Mouse (Mus musculus) embryo, embryonic 10 days (tissue): ENCODE measurements around the gene 3100002H09Rik.

Source experiments
- DNase-seq: peaks from one replicate; pipeline ENCODE4 v3.0.0-alpha.2; 2015; ENCODE audit warnings: low spot score

3100002H09Rik gene

DNA sequence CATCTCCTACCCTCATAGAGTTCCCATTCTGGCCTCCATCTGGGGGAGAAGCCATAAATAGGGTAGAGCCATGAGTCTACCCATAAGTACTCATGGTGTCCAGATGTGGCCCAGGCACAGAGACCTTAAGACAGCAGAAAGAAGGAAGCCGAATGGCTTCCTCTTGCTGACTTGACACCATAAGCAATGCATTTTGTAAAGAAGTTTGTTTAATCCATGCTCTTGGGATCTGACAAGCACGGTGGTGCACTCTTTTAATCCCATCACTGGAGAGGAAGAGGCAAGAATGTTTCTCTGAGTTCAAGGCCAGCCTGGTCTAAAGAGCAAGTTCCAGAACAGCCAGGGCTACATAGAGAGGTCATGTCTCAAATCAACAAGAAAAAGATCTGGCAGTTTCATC is at the start of gene 3100002H09Rik:
Gene 3100002H09Rik, minus strand, starts transcription at position 101 of the 400 bp plus-strand sequence.
- DNase-seq: no peak

DNA sequence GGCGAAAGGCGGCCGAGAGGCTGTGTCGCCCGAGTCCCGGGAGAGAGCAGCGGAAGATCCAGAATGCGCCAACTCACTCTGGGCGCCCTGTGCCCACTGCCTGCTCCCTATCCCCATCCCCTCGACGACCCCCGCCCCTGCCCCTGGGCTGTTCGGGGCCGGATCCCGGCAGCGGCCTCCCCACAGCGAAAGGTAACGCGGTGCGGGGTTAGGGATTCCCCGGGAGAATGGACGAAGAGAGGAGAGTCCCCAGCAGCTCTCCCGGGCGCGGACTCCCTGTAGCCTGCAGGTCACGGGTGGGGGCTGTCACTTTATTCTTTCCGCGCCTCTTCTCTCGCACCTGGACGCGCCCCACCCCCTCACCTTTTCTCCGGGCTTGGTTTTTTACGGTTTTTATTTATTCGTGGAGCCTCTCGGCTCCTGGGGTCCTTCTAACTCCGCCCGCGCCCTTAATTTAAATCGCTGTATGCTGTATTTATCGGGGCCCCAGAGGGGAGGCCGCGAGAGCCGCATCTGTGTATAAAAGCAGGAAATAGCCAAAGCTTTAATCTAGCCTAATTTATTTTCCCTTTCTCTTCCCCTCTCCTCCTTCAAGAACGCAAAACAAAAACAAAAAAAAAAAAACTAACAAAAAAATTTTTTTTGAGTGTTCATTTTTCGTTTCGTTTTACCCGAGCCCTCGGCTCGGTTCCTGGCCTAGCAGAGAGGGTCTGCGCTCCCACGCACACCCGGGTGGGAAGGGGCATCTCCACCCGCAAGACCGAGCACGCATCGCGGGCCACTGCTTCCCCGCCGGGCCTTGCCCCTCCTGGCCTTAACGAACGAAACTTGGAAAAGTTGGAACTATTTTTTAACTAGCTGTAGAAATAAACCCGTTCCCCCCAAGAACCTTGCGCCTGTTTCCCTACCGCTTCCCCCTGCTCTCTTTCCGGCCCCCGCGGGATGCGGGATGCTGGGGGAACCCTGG is 48.9 kb upstream of the 3100002H09Rik start:
- DNase-seq: no peak

DNA sequence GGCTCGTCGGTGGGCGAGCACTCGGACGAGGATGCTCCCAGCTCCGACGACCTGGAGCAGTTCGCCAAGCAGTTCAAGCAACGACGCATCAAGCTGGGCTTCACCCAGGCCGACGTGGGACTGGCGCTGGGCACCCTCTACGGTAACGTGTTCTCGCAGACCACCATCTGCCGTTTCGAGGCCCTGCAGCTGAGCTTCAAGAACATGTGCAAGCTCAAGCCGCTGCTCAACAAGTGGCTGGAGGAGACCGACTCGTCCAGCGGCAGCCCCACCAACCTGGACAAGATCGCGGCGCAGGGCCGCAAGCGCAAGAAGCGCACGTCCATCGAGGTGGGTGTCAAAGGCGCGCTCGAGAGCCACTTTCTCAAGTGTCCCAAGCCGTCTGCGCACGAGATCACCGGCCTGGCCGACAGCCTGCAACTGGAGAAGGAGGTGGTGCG is 47.8 kb upstream of the 3100002H09Rik start:
- peak; percentile 67 for DNase-seq

DNA sequence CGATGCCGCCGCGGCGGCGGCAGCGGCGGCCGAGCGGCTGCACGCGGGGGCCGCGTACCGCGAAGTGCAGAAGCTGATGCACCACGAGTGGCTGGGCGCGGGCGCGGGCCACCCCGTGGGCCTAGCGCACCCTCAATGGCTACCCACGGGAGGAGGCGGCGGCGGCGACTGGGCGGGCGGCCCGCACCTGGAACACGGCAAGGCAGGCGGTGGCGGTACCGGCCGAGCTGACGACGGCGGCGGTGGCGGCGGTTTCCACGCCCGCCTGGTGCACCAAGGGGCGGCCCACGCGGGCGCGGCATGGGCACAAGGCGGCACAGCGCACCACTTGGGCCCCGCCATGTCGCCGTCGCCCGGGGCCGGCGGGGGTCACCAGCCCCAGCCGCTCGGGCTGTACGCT is 47.2 kb upstream of the 3100002H09Rik start:
- no peak for DNase-seq

DNA sequence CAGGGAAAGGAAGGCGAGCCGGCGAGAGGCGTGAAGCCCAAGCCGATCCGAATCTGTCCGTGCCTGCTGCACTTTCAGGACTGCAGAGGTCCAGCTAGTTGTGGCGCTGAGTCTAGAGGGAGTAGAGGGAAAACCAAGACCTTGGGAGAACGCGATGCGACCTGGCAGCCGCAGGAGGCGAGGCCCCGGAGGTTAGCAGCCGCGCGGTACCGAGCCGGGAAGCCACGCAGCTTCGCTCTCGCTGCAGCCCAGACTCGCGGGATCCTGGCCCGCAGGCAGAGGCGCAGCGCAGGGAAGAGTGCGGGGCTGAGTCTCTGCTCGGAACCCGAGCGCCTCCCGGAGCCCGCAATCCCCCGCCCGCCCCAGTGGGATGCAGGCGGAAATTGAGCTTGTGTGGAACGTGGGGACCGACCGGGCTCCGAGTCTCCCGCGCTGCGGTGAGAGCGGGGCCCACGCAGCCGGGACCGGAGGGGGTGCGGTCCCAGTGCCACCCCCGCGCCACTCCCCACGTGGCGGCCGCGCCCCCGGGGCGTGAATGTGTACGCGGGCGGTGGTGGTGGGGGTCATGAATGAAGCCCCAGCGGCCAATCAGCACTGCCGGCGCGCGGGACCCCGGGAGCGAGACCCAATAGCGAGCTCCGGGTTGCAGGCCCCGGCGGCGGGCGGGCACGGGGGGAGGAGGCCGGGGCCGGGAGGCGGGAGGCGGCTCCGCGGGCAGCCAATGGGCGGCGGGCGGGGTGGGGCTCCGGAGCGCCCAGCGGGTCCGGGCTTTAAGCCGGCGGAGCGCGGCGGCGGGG is 46.4 kb upstream of the 3100002H09Rik start:
- peak; percentile 88 for DNase-seq

DNA sequence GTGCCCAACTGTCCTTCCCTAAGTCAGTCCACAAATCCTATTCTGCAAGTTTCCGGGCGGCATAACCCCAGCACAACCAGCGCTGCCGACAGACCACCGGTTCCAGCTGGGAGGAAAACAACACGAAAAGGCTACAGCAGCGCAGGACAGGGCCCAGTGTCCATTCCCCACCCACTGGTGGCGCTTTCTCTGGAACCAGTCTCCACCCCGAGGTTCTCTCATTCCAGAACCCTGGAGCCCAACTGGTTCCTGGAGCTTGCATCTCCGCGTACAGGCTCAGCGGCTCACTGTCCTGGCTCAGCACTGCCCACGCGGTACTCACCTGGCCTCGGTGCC is 45.9 kb upstream of the 3100002H09Rik start, which contains the start of gene Pou3f1:
Gene Pou3f1, plus strand, starts transcription at position 290 of the 336 bp plus-strand sequence.
- no peak for DNase-seq

DNA sequence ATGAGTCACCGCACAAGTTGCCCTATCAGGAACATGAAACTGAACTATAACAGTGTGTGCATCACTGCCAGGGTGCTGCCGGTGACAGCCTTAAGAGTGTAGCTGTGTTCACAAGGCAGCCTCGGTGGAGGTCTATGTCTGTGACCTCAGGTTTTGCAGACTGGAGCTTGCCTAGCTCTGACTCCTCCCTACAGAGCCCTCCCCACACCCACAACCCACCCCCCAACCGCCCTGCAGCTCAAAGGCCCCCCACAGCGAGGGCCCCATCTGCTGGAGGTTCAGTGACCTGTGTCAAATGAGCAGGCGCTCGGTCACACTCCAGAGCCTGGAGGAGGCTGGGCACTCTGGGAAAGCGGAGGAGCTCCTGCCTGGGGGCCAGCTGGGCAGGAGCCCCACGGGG is 42.3 kb upstream of the 3100002H09Rik start:
- peak; percentile 81 for DNase-seq

DNA sequence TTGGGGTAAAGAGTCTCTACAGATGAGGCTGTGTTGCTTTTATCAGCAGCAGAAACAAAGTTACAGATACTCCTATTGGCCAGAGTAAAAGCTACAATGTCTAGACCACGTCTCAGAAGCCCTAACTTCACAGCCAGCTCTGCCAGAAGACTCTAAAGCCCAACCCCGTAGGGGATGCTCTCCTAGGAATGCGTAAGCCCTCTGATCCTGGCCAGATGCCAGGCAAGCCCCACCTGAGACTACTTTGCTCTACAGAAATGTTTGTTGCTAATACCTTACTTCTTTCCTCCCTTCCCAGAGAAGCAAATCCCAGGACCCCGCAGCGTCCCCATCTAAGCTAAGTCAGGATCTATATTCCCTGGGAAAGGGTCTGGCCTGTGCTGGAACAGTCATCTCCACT is 37.3 kb upstream of the 3100002H09Rik start:
- no peak for DNase-seq

DNA sequence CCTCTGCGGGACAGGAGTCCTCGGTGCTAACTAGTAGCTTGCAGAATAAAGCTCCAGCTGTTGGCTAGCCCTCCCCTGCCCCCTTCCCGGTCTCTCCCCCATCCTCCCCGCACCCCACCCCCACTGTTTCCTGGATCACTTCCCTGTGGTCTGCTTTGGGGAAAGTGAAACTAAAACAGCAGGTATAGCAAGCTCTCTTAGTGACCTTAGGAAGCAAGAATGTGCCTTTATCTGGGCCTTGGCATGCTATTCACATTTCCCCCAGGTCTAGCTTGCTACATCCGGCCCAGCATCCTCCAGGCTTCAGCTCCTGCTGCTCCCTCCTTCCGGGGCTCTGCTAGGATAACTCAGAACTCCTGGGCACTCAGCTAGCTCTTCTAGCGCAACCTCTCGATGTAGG is 36.0 kb upstream of the 3100002H09Rik start:
- DNase-seq: no peak

DNA sequence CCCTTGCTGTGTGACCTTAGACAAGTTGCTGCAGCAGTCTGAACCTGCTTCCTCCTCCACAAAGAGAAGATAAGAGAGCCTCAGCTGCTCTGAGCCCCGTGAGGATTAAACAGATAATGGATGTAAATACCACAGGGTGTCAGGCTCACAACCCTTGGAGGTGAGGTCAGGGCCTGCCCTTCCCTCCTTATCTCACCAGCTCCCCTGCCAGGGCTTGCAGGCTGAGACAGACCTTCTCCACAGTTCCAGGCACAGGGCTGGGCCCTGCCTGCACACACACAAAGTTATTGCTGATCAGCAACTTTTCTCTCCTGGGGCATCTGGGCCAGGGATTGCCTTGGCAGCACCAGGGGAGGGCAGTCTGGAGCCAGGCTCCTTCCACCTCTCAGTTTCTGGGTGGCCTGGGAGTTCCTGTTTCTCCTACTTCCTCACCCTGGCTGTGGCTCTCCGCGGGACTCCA is 34.4 kb upstream of the 3100002H09Rik start:
- DNase-seq: no peak

DNA sequence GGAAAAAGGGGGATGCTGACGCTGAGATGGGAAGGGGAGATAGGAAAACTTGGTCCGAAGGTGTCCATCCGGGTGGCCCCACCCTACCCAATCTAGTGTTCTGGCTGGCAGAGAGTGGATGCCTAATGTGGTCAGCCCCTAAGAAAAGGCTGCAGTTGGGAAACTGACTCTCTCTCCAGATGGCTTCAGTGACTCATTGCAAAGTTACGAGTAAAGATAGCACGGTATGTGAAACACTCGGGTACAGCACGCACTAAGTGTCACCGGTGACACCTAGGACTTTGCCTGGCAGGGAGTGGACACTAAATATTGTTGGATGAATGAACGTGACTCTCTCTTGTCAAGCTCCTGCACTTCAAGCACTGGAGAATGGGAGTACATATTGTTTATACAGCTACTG is 33.3 kb upstream of the 3100002H09Rik start:
- no peak for DNase-seq

DNA sequence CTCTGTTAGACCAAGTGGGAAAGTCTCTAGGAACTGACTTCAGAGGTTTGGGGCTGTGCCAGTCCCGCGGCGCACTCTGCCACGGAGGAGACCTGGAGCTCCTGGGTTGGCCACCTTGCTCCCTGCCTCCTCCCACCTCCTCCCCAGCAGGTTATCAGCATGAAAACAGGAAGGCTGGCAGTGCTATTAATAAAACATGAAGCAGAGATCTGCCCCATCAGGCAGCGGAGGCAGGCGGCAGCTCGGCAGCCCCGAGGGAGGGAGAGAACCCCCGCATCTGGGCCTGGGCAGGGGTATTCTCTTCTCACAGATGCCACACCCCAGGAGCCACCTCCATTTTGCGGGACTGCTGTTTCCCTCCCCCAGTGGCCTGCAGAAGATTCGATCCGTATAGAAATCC is 29.1 kb upstream of the 3100002H09Rik start:
- DNase-seq: no peak

DNA sequence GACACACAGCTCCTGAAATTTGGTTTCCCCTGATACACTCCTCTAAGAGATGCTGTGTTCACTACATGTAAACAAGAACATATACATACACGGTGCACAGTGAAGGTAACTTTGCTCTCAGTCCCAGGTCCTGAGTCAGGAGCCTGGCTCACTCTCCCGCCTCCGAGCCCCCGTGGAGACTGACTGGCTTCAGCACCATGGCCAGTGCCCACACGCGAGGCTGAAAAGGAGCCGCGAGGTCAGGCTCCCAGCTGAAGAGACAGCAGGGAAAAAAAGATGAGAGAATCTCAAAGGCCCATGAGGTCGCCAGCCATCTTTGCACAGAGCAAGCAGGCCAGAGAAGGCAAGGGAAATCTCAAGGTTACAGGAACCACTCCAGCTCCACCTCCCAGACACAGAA is 22.7 kb upstream of the 3100002H09Rik start:
- DNase-seq: peak; percentile 81

DNA sequence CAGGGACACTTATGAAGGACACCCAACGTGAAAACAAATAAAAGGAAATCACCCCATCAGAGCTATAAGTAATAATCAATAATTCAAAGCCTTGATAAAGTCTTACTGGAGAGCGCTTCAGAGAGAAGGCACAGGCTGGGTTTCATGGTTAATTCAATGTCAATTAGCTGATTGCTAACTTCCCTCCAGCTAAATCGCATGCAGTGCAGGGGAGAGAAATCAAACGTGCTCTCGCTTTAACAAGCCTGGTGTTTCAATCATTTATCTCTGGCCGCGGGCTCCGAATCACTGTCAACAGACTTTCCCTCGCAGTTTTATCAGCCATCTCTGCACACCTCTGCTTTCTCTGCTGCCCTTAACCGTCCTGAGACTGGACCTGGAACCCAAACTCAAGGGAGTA is 22.3 kb upstream of the 3100002H09Rik start:
- DNase-seq: no peak

DNA sequence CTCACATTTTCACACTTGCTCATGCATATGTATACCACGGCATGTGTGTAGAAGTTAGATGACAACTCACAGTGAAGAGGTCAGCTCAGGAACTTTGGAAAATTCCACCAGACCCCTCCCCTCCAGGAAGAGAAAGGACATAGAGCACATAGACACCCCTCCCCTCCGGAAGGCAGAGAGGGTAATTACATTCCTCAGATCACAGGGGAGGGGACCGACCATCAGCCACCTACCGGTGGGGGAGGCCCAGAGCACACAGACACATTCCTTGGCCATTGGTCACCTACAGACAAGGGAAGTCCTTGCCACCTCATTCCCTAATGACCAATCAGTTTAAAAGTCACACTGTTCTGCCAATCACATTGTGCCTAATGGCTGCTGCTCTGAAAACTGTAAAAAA is 20.9 kb upstream of the 3100002H09Rik start:
- DNase-seq: no peak

DNA sequence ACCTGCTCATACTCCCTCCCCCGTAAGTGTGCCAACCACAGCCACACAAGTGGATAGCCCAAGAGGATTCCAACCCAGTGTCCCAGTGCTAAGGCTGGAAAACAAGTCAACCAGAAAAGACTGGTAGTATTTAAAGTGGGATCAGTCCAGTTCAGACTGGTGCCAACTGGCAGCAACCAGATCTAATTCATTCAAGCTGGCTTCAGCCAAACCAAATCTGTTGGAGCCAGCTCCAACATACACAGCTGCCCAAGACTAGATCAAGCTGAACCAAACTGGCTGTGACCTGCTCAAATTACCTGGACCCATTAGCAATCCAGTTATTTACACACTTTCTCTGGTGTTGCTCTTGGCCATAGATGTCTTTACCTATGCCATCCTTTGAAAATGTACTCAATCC is 16.2 kb upstream of the 3100002H09Rik start:
- DNase-seq: no peak

DNA sequence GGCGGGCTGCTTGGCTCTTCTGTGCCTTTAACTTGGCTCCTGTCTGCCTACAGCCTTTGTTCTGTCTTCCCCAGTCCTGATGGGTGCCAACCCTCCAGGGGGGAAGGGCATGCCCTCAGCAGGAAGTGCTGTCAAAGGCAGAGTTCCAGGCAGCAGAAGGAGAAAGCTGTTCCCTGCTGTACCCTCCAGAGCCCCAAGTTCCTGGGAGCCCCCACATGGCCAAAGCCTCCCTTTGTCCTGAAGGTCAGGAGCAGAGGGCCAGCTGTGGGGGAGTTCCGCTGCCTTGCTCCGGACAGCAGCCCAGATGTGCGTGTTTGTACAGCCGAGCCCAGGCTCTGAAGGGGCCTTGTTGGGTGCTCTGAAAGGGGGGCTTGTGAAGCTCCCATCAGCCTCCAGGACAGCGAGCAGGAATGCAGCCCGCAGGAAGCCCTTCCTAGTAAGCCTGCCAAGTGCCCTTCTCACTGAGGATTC is 13.5 kb upstream of the 3100002H09Rik start:
- DNase-seq: no peak

DNA sequence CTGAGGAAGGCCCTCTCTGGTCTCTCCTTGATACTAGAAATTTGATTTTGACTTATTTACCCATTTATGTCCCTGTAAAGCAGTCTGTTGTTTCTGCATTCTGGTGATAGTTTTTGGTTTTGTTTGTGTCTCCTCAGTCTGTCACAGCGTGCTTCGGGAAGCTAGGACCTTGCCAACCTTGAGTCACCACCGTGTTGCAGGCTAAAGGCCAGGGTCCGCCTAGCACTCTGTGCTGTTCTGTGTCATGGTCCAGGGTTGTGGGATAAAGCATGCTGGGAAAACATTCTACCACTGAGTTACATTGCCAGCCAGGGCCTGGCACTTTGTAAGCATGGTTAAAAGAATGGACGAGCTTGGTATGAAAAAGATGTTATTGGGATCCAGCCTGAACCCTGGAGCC is 12.0 kb upstream of the 3100002H09Rik start:
- no peak for DNase-seq

DNA sequence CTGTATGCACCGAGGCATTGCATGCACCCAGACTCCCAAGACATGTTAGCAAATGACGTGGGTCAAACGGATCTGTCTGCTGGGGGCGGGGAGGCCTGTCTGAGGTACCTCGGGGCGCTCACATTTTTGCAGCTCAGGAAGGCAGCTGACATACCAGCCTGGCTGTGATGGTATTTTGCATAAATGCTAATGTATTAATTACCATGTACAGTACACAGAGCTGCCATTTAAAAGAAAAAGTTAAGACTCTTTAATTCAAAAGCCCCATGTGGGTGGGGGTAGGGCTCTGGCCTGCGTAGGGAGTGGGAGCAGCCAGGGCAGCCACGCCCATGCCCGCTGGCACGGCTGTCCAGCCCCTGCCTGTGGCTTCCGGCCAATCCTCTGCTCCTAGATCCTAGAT is 10.8 kb upstream of the 3100002H09Rik start:
- DNase-seq: no peak

DNA sequence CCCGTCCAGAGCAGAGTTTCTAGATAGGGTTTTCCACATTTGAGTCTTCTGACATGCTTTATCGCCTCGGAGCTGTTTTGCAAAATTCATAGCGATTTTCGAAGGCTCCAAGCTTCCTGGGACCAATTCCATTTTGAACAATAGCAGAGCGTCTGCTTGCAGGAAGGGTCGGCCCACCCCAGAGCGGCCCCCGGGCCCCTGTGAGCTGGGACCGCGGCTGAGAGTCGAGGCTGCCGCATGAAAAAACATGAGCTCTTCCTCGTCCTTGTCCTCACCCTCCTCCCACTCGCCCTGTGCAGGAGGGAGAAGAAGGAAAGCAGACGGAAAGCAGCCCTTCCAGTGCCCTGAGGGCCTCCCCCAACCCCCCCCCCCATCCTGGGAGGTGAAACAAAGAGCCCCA is 8.0 kb upstream of the 3100002H09Rik start:
- DNase-seq: peak; percentile 14

DNA sequence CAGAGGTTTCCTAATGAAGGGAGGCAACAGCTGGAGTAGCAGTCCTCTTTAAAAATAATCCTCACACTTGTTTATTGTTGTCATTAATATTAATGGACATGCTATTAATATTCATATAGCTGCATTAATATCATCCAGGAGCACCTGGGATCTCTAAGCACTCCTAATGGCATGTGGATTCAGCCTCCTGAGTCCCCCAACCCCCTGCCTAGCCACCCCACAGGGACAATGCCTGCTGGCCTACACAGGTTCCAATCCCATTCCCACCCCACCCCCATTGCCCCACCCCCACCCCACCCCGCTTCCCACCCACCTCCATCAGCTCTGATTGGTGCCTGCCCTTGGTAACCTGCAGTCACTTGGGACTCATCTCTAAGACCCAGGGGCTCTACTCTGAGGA is 6.0 kb upstream of the 3100002H09Rik start:
- no peak for DNase-seq

DNA sequence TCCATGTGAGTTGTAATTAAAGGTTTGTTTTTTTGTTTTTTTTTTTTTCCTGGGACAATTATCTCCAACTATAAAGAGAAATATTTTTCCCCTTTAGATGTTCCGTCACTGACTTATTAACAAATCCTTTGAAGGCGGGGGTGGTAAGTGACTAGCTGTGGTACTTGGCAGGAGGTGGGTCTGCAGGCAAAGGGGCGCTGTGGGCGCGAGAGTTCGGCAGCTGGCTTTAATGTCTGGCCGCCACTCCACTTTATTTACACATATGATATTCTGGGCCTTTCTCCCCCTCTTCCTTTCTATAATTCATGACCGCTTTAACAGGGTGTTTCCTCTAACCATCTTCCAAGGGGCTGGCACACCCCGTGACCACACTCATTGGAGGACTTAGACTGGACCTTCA is 5.4 kb upstream of the 3100002H09Rik start:
- no peak for DNase-seq
